Mouse (Mus musculus) liver, embryonic 14.5 days (tissue): ENCODE results near the gene Abat. TPM values are rescaled to one million over a fixed set of nuclear protein-coding genes. Genes with fewer than 3 reads are reported as not detected.
A peak's percentile ranks its signal among the peaks of the same experiment; 100 is the strongest.

Source experiments
- ATAC-seq: fragments of 200-750 bp; cut with Nextera tagmentation; 2 replicates; pipeline ENCODE4 v1.8.0; 2017; ENCODE audit warnings: moderate number of reproducible peaks, mild to moderate bottlenecking, moderate library complexity; ENCODE audit not compliant: insufficient read depth
- DNase-seq, 3 experiments: peaks; one replicate each; pipeline ENCODE4 v3.0.0-alpha.2; 2012 to 2013; ENCODE audit warnings: low read depth in 3 of 3, low spot score in 3 of 3
- H3K27ac ChIP-seq: fragments of 300-500 bp; sonication (generic); 2 replicates; pipeline ENCODE4 v1.5.1; 2014; ENCODE audit warnings: moderate library complexity, mild to moderate bottlenecking, control low read depth, inconsistent platforms
- H3K27me3 ChIP-seq: fragments of 300-500 bp; sonication (generic); 2 replicates; pipeline ENCODE4 v1.6.1; 2014; ENCODE audit warnings: mild to moderate bottlenecking, low read length, moderate library complexity; ENCODE audit not compliant: control insufficient read depth, insufficient read depth
- H3K36me3 ChIP-seq: fragments of 300-500 bp; sonication (generic); replicated peaks from 2 replicates; pipeline ENCODE4 v1.6.1; 2014; ENCODE audit warnings: low read depth; ENCODE audit not compliant: control insufficient read depth, insufficient read depth
- H3K4me1 ChIP-seq, 2 experiments: fragments of 200-500 bp in 1 of 2; fragments of 300-500 bp in 1 of 2; sonication (generic) in 1 of 2; replicated peaks; 2 replicates each; pipeline ENCODE4 v1.6.1; 2012 to 2014; ENCODE audit warnings: antibody characterized with exemption in 1 of 2, inconsistent platforms in 1 of 2, low read length in 1 of 2; ENCODE audit not compliant: control insufficient read depth in 2 of 2, insufficient read depth in 2 of 2
- H3K4me2 ChIP-seq: fragments of 300-500 bp; sonication (generic); 2 replicates; pipeline ENCODE4 v1.6.1; 2014; ENCODE audit warnings: low read depth, mild to moderate bottlenecking, control low read depth, moderate library complexity
- H3K4me3 ChIP-seq, 2 experiments: fragments of 200-500 bp in 1 of 2; fragments of 300-500 bp in 1 of 2; sonication (generic) in 1 of 2; 2 replicates each; pipeline ENCODE4 v1.5.1; 2012 to 2014; ENCODE audit warnings: low read depth in 2 of 2, low read length in 2 of 2, mild to moderate bottlenecking in 2 of 2, control low read depth in 1 of 2, inconsistent platforms in 1 of 2, moderate library complexity in 1 of 2; ENCODE audit not compliant: insufficient read depth in 1 of 2
- H3K9ac ChIP-seq: fragments of 300-500 bp; sonication (generic); replicated peaks from 2 replicates; pipeline ENCODE4 v1.6.1; 2014; ENCODE audit warnings: mild to moderate bottlenecking, control low read depth, moderate library complexity
- H3K9me3 ChIP-seq: fragments of 300-500 bp; sonication (generic); 2 replicates; pipeline ENCODE4 v1.6.1; 2016; ENCODE audit warnings: low read length, mixed read lengths; ENCODE audit not compliant: control insufficient read depth
- CTCF ChIP-seq: IDR thresholded peaks from 2 replicates; pipeline ENCODE4 v1.5.1; 2016; ENCODE audit warnings: antibody characterized with exemption, low read depth, control low read depth
- EP300 ChIP-seq: IDR thresholded peaks from 2 replicates; pipeline ENCODE4 v1.6.1; 2016; ENCODE audit warnings: antibody characterized with exemption, low read depth
- WGBS: fragments of 180-500 bp; shearing (Covaris S2); extraction: QIAGEN DNeasy Blood & Tissue Kit; methylation state at CpG from one replicate; pipeline ENCODE4 v1.1.7; 2014; ENCODE audit not compliant: insufficient replicate concordance; 5-methylcytosine and 5-hydroxymethylcytosine counted together
- polyA plus RNA-seq, 2 experiments: library from polyadenylated mRNA; depleted of rRNA in 1 of 2; stranded (reverse) in 1 of 2; unstranded in 1 of 2; fragments of >200 nt; fragmentation: Nextera tagmentation in 1 of 2; extraction: Ambion mirVana in 1 of 2; gene quantifications; 2 replicates each; pipeline versions ENCODE4 v1.2.1 to v1.2.3; 2012 to 2014

The Abat gene
- polyA plus RNA-seq, 2 experiments = 12.8 to 13.7 TPM

GRCm38 (mm10) chr16:8489340-8489739, 23.9 kb upstream of the Abat start:
- TF ChIP-seq CTCF = no peak
- TF ChIP-seq EP300 = no peak
- no peak overlapping the region for H3K9ac ChIP-seq
- no peaks in the 10 kb centered on the region for H3K9me3 ChIP-seq
- 84% methylated on average over 5 of the region's 5 CpGs for WGBS
- no peak overlapping the region for H3K27ac ChIP-seq
- no peak overlapping the region for H3K4me2 ChIP-seq
- H3K36me3 ChIP-seq = no peaks in the 10 kb centered on the region; the same call in 1 of the 2 replicates
- DNase-seq (no peak), ATAC-seq (no peak)
- H3K4me1 ChIP-seq = no peaks in the 10 kb centered on the region
- no peak overlapping the region for H3K4me3 ChIP-seq
- no peaks in the 10 kb centered on the region for H3K27me3 ChIP-seq

GRCm38 (mm10) chr16:8491743-8492490, 21.3 kb upstream of the Abat start:
- H3K27ac ChIP-seq = no peak overlapping the region
- WGBS = 27% methylated on average over 13 of the region's 13 CpGs
- H3K27me3 ChIP-seq = no peaks in the 10 kb centered on the region
- no peak for DNase-seq
- no peak overlapping the region for H3K9ac ChIP-seq
- H3K4me3 ChIP-seq = no peak overlapping the region
- no peaks in the 10 kb centered on the region for H3K4me1 ChIP-seq
- H3K4me2 ChIP-seq = no peak overlapping the region
- H3K36me3 ChIP-seq = no peaks in the 10 kb centered on the region; the same call in 1 of the 2 replicates
- no peaks in the 10 kb centered on the region for H3K9me3 ChIP-seq
- TF ChIP-seq CTCF (no peak), EP300 (no peak)
- ATAC-seq = no peak

GRCm38 (mm10) chr16:8494268-8494667, 19.0 kb upstream of the Abat start:
- DNase-seq (peak; percentile 32 to 44 (median 34)), ATAC-seq (no peak; the same call in 1 of the 2 replicates)
- H3K27ac ChIP-seq = no peak overlapping the region
- no peaks in the 10 kb centered on the region for H3K4me1 ChIP-seq
- H3K4me3 ChIP-seq = no peak overlapping the region
- H3K36me3 ChIP-seq = no peaks in the 10 kb centered on the region
- TF ChIP-seq EP300 (no peak), CTCF (peak; percentile 91)
- 18% methylated on average over 4 of the region's 4 CpGs for WGBS
- no peak overlapping the region for H3K9ac ChIP-seq
- H3K27me3 ChIP-seq = no peaks in the 10 kb centered on the region
- H3K4me2 ChIP-seq = no peak overlapping the region
- no peaks in the 10 kb centered on the region for H3K9me3 ChIP-seq

- ATAC-seq (no peak), DNase-seq (no peak)
- H3K4me3 ChIP-seq = no peak overlapping the region
- TF ChIP-seq CTCF = no peak
- TF ChIP-seq EP300 = no peak
- no peaks in the 10 kb centered on the region for H3K36me3 ChIP-seq
- H3K4me1 ChIP-seq = no peaks in the 10 kb centered on the region
- no peak overlapping the region for H3K4me2 ChIP-seq
- H3K27me3 ChIP-seq = no peaks in the 10 kb centered on the region
- 43% methylated on average over 2 of the region's 2 CpGs for WGBS
- H3K9me3 ChIP-seq = no peaks in the 10 kb centered on the region
- H3K27ac ChIP-seq = no peak overlapping the region
- H3K9ac ChIP-seq = no peak overlapping the region
Measured at GRCm38 (mm10) chr16:8496967-8497366, 16.3 kb upstream of the Abat start.

- WGBS = 46% methylated on average over 2 of the region's 2 CpGs
- Histone ChIP-seq H3K4me1 (no peaks in the 10 kb centered on the region), H3K4me3 (no peak overlapping the region), H3K27ac (no peak overlapping the region), H3K4me2 (no peak overlapping the region), H3K9ac (no peak overlapping the region), H3K9me3 (no peaks in the 10 kb centered on the region), H3K27me3 (no peaks in the 10 kb centered on the region), H3K36me3 (no peaks in the 10 kb centered on the region)
- DNase-seq (no peak), ATAC-seq (no peak)
- TF ChIP-seq EP300 = no peak
Measured at GRCm38 (mm10) chr16:8504271-8504670, 9.0 kb upstream of the Abat start.
